Mouse (Mus musculus) CD4-positive helper T cell, adult 2 months (primary cell): ENCODE measurements around the gene Proser3.
A peak's percentile ranks its signal among the peaks of the same experiment; 100 is the strongest.

Source experiments
- DNase-seq: peaks from one replicate; pipeline ENCODE4 v3.0.0-alpha.2; 2012; ENCODE audit warnings: low read depth, missing footprints, low spot score

The Proser3 gene

GRCm38 (mm10) chr7:30552102-30553020, at the start of gene Proser3, which contains the start of gene Hspb6:
TSS of gene Proser3 (minus strand) at chr7:30552299.
TSS of gene Hspb6 (plus strand) at chr7:30552178.
- peak; percentile 99 for DNase-seq

DNA sequence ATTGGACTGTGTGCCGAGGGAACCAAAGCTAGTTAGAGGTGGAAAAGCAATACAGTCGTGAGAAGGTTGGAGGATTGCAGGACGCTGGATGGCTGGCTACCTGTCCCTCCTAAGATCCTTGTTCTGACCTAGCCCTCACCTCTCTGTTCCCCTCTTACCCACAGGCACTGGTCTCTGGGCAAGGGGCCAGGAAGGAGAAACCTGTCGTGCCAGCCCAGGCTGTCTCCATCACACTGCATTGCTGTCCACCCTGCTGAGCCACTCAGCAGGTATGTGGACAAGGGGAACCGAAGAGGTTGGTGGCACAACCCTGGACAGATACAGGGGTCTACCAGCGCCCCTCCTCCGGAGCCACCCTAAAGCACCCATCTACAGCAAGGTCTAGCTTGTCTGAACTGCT, 48.6 kb upstream of the Proser3 start:
- no peak for DNase-seq

DNA sequence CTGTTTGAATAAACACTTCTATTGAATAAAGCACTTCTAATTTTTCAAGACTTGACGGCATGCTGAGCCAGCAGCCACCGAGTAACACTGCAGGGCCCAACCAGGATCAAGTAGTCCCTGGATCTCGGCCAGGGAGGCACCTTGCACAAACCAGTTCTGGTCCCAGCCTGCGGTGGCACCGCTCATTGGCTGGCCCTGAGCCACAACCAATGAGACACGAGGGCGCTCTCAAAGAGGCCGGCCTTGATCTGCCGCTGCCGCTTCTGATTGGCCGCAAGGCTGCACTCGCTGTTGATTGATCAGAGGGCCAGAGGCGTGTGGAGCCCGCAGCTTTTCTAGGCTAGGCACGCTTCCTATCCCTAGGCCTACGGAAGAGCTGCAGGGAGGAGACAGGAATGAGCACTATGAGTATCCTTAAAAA, 47.8 kb upstream of the Proser3 start:
- DNase-seq, result peak; percentile 79

DNA sequence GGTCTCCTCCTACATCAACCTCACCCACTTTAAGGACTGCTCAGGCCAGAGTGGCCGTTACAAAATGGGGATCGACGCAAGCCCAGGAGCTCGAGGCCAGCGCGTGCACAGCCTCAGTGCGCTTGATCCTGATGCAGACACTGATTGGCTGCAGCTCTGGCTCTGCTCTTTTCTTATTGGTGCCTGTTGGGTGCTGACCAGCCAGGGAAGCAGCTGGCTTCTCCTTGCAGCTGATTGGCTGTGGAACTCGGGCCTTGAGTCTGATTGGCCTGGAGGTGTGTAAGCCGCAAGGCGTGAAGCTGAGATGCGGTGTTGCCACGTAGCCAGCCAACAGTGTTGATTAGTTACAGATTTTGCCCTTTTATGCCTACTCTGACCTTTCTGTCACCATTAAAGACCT, 46.7 kb upstream of the Proser3 start, which contains the start of gene Zbtb32:
Gene Zbtb32, minus strand, starts transcription at position 124 of the 400 bp plus-strand sequence.
- DNase-seq, result no peak

DNA sequence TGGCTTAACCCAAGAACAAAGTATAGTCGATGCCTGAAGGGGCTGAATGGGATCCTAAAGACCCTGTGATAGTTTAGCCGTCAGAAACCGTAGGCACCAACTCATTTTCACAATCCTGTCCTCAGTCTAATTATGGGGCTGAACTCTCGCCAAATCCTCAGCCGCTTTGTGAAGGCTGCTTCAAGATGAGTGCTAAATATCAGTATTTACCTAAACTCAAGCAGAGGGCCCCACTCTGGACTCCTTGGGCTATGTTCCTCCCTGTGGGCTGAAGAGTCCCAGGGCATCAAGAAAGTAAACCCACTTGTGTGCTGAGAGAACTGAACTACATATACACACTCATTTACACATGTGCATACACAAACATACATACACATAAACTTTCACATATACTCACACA, 44.7 kb upstream of the Proser3 start:
- no peak for DNase-seq

DNA sequence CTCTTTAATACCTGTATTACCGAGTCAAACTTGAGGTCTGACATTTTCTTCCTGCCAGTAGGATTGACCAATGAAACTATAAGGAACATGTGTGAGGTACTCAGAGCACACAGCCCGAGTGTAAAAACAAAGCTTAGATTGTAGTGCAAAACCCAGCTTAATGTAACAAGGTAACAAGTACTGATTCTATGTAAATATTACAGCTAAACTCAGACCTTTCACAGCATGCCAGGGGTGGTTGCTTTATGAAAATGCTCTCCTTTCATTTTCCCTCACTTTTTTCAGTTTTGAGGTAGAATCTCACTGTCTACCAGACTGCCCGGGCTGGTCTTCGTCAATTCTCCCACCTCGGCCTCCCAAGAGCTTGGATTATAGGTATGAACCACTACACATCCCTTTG, 44.0 kb upstream of the Proser3 start:
- DNase-seq, result no peak

- peak; percentile 27 for DNase-seq
These were observed 42.5 kb upstream of the Proser3 start for GRCm38 (mm10) chr7:30594510-30595024.

GRCm38 (mm10) chr7:30593579-30594509, 41.7 kb upstream of the Proser3 start:
- peak; percentile 58 for DNase-seq

- peak; percentile 44 for DNase-seq
These were observed 40.8 kb upstream of the Proser3 start for GRCm38 (mm10) chr7:30592772-30593423.

DNA sequence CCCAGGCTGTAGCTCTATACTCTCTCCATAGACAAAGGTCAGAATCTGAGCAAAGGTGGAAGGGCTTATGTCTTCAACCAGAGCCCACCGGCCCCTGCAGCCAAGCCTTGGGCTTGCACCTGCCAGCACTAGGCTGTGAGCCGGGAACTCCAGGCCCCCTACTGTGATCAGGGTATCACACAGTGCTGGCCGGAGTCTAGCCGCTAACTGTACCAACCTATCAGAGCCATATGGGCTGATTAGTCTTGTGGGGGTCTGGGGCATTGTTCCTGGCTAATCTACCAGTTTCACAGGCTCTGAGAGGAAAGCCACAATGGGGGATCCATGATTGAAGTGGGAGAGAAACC, 39.5 kb upstream of the Proser3 start:
- no peak for DNase-seq

GRCm38 (mm10) chr7:30590927-30591604, 39.0 kb upstream of the Proser3 start:
- no peak for DNase-seq

GRCm38 (mm10) chr7:30589435-30590301, 37.6 kb upstream of the Proser3 start:
- peak; percentile 72 for DNase-seq

DNA sequence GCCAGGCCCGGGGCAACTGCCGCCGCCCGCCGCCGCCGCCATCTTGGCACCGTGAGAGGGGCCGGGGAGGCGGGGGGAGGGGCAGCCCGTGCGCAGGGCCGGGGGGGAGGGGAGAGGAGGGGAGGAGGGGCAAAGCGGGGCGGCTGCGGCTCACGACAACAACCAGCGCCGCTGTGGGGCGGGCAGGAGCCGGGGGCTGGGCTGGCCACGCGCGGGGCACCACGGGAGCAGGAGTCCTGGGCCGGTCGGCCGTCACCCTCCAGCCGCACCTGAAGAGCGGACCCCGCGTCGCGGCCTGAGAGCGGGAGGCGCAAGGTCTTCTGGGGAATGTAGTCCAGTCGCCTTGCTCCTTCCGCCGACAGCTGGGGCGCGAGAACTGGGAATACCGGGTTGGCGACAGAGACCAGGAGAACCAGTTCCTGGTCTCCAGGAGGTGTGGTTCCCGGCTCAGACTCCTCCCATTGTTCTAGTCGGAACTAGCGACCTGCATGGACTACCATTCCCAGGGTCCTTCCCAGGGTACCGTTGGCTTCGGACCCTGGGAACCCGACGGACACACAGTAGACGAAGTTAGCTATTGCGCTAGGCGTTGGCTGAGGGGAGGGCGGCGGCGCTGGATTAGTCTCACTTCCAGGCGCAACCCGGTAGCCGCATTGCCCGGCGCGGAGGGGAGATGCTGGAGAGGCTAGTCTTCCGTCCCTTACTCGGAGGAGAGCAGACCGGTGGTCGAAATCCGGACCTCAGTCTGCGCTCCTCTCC, 36.8 kb upstream of the Proser3 start, which contains the start of gene Kmt2b:
Gene Kmt2b, minus strand, starts transcription at position 51 of the 759 bp plus-strand sequence.
- peak; percentile 95 for DNase-seq

DNA sequence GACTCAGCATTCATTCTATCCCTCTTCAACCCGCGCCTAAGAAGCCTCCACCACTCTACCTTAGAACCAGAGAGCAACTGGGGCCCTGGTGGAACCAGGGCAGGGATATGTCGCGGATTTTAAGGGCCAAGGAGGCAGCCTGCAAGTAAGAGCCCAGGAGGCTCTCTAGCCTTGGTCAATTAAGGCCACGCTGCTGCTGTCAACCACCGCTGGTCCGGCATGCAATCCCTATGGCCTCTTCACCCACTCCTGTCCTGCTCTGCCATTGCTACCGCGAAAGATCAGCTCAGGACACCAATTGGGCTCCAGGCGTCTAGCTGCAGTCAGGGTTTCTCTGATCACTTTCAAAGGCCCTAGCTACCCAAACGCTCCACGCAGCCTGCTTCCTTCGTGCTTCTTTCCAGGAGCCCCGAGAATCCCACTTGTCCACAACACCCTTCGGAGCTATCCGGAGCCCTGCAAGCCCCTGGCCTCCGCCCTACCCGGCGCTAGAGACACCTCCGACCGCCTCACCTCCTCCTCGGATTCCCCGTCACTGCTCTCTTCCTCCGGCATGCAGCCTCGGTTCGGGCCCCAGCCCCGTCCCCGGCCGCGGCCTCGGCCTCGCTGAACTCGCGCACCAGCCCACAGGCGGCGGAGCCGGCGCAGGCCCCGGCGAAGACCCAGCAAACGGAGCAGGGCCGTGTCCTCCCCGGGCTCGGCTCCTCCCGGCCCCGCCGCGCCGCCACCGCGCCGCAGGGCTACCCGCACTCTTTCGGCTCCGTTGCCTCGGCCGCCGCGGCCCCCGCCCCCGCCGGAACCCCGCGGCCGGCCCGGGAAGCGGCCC, 36.0 kb upstream of the Proser3 start:
- no peak for DNase-seq

DNA sequence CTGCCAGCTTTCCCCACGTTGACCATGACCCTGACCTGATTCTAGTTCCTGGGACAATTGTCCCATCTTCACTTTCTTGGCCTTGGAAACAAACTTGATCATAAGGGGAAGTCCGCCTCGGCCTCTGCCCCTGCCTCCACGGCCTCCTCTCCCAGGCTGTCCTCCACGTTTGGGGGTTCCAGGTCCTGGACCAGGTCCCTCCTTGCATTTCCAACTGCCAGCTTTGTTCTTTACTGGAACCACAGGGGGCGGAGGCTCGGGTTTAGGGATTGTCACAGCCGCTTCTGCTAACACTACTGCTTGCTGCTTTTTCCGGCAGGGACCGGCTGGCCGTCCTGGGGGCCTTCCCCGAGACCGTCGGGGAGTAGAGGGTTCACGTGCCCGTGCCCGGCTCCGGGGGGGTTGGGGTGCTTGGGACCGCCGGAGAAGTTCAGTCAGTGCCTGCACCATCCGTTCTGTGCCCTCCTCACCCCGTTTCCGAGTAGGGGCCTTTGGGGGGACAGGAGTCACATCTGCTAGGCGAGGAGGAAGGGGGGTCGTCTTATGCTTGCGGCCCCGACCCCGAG, 34.4 kb upstream of the Proser3 start:
- no peak for DNase-seq

DNA sequence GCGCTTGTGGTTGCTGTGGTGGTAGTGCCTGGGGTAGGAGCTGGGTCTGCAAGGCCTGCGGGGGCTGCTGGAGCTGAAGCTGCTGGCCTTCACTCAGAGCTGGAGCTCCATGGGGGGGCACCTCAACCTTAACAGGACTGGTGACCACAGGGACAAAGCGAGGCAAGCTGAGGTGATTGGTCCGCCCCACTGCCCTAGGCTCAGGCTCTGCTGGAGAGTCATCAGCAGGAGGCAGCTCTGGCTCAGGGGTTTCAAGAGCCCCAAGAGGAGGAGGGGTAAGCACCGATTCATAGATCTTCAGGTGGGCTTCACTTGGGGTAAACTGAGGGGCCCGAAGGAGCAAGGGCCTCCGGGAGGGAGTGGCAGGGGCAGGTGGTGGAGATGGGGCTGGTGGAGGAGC, 33.1 kb upstream of the Proser3 start:
- no peak for DNase-seq

DNA sequence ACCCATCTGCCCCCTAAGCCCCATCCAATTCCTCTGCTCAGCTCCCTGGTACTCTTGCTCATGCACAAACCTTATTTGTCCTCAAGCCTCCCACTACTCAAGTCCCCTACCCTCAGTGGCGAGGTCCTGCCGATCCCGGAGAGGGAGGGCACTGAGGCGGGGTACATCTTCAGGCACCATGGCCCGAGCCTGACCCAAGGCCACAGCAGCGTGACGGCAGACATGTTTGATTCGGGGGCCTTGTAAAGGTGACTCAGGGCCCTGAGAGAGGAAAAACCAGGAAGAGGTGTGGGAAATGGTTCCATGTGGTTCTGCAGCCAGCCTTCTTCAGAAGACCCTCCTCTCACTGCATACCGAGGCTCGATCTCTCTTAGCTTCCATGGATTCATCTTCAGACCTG, 32.2 kb upstream of the Proser3 start:
- no peak for DNase-seq

DNA sequence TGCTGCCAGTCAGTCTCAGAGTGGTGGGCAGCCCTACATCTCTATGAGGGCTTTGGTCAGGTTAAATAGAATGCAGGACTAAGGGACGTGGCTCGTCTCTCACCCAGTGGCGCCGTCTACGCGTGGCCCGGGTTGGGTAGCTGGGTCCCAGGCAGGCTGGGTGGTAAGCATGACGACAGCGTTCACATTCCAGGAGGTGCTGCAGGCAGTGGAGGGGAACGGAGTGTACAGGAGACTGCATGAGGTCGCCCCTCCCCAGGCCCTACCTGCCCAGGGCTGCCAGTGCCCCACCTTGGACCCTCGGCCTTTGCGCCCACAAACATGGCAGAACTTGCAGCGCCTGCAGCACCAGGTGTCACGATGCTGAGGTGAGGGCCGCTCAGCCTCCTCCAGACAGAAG, 29.4 kb upstream of the Proser3 start:
- DNase-seq, result no peak
